In the genomic region with DNA sequence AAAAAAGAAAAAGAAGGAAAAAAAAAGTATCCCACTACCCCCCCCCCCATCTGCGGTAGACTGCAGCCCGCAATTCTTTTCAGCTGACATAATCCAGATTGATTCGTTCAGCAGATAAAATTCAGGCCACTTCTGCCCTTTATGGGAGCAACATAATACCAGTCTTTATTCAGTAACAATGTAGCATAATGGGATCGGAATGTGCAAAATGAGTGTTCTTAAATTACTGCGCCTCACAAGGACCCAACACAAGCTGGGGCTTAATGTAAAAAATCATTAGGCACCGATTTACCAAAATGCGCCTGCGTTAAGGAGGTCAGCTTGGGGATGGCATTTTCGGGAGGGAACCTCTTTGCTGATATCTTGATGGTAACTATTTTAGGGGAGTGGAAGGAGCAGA, we compare ENCODE assay signal across 11 mouse cellular contexts.
DNase-seq lines count a peak whose midpoint lies in the region; ATAC-seq and TF ChIP-seq lines count a peak whose summit lies in the region.
"Had no signal": no experiment of that assay in that cellular context is flagged by ENCODE, and none has a peak within 500 bp of the region (broad histone marks: within the 10 kb centered on the region; RNA-seq: fewer than 3 reads in every experiment).

No protein-coding gene starts in this region.

- intact Hi-C loops in gastrocnemius, adult 2 months (cut with DNase I), result no loop called here

- H3K27me3 ChIP-seq in intestine, embryonic 14.5 days (replicated peaks; ENCODE audit: control insufficient read depth, insufficient read depth, low read length), result no peaks in the 10 kb centered on the region
- no peaks in the 10 kb centered on the region for H3K27me3 ChIP-seq in intestine, postnatal 0 days (replicated peaks; ENCODE audit: control insufficient read depth, insufficient read depth, low read length)
- no peaks in the 10 kb centered on the region for H3K27me3 ChIP-seq in embryonic facial prominence, embryonic 11.5 days (ENCODE audit: control insufficient read depth, insufficient read depth, low read length)
- H3K27me3 ChIP-seq in hindbrain, embryonic 12.5 days, result no peaks in the 10 kb centered on the region
- H3K27me3 ChIP-seq in midbrain, embryonic 16.5 days (ENCODE audit: control insufficient read depth, insufficient read depth, low read depth, low read length), result no peaks in the 10 kb centered on the region
- 0 out of 2 replicates have a peak, but pooled peaks cover 9% of the 10 kb centered on the region for H3K27me3 ChIP-seq in liver, postnatal 0 days (ENCODE audit: insufficient read depth, low read length)

- TF ChIP-seq CTCF in intestine, postnatal 0 days (IDR thresholded peaks at IDR 0.05; ENCODE audit: low read depth), result no peak
- TF ChIP-seq CTCF in liver, postnatal 0 days (IDR thresholded peaks at IDR 0.05; ENCODE audit: low read depth), result no peak
- TF ChIP-seq CTCF in gastrocnemius, adult 2 months (IDR thresholded peaks at IDR 0.05), result no peak

- H3K9ac ChIP-seq in intestine, embryonic 14.5 days (ENCODE audit: low read length), result no peak overlapping the region
- no peak overlapping the region for H3K9ac ChIP-seq in intestine, postnatal 0 days (ENCODE audit: low read depth, low read length)
- no peak overlapping the region for H3K9ac ChIP-seq in embryonic facial prominence, embryonic 11.5 days (replicated peaks; ENCODE audit: low read length)
- no peak overlapping the region for H3K9ac ChIP-seq in hindbrain, embryonic 12.5 days
- no peak overlapping the region for H3K9ac ChIP-seq in midbrain, embryonic 16.5 days (ENCODE audit: low read depth, low read length)
- H3K9ac ChIP-seq in liver, postnatal 0 days (replicated peaks), result no peak overlapping the region

- H3K36me3 ChIP-seq in intestine, embryonic 14.5 days (ENCODE audit: control insufficient read depth, insufficient read depth, low read length), result no peaks in the 10 kb centered on the region
- no peaks in the 10 kb centered on the region for H3K36me3 ChIP-seq in intestine, postnatal 0 days (ENCODE audit: control insufficient read depth, insufficient read depth)
- H3K36me3 ChIP-seq in embryonic facial prominence, embryonic 11.5 days (replicated peaks; ENCODE audit: control insufficient read depth, insufficient read depth, low read depth, low read length), result no peaks in the 10 kb centered on the region
- H3K36me3 ChIP-seq in hindbrain, embryonic 12.5 days, result no peaks in the 10 kb centered on the region
- H3K36me3 ChIP-seq in midbrain, embryonic 16.5 days (ENCODE audit: control insufficient read depth, insufficient read depth, low read length), result no peaks in the 10 kb centered on the region
- H3K36me3 ChIP-seq in liver, postnatal 0 days (replicated peaks; ENCODE audit: insufficient read depth, low read length), result no peaks in the 10 kb centered on the region

- peaks cover 26% of the 10 kb centered on the region; the same call in 1 of the 2 replicates for H3K4me1 ChIP-seq in intestine, embryonic 14.5 days (replicated peaks; ENCODE audit: control insufficient read depth, insufficient read depth, low read length)
- no peaks in the 10 kb centered on the region for H3K4me1 ChIP-seq in intestine, postnatal 0 days (replicated peaks; ENCODE audit: control insufficient read depth, insufficient read depth, low read length)
- peaks cover 7% of the 10 kb centered on the region; the same call in 1 of the 2 replicates for H3K4me1 ChIP-seq in embryonic facial prominence, embryonic 11.5 days (ENCODE audit: control insufficient read depth, insufficient read depth, low read length)
- H3K4me1 ChIP-seq in hindbrain, embryonic 12.5 days, result peaks cover 33% of the 10 kb centered on the region
- peaks cover 28% of the 10 kb centered on the region for H3K4me1 ChIP-seq in midbrain, embryonic 16.5 days (ENCODE audit: control insufficient read depth, insufficient read depth, low read length)
- no peaks in the 10 kb centered on the region for H3K4me1 ChIP-seq in liver, postnatal 0 days (ENCODE audit: insufficient read depth)

- H3K4me2 ChIP-seq in intestine, embryonic 14.5 days (ENCODE audit: low read length), result no peak overlapping the region
- H3K4me2 ChIP-seq in intestine, postnatal 0 days (replicated peaks; ENCODE audit: low read depth), result no peak overlapping the region
- peak overlapping the region; percentile 10; the same call in 1 of the 2 replicates for H3K4me2 ChIP-seq in embryonic facial prominence, embryonic 11.5 days (ENCODE audit: low read depth, low read length)
- peak overlapping the region; percentile 30 for H3K4me2 ChIP-seq in hindbrain, embryonic 12.5 days (replicated peaks)
- peak overlapping the region; percentile 8; the same call in 1 of the 2 replicates for H3K4me2 ChIP-seq in midbrain, embryonic 16.5 days (ENCODE audit: low read length)
- no peak overlapping the region for H3K4me2 ChIP-seq in liver, postnatal 0 days (ENCODE audit: low read depth, low read length)

- WGBS in intestine, embryonic 14.5 days, result 40% methylated on average over 9 of the region's 9 CpGs
- 52% methylated on average over 9 of the region's 9 CpGs for WGBS in intestine, postnatal 0 days
- WGBS in embryonic facial prominence, embryonic 11.5 days, result 23% methylated on average over 9 of the region's 9 CpGs
- WGBS in hindbrain, embryonic 12.5 days, result 16% methylated on average over 9 of the region's 9 CpGs
- 7% methylated on average over 9 of the region's 9 CpGs for WGBS in midbrain, embryonic 16.5 days
- 75% methylated on average over 9 of the region's 9 CpGs for WGBS in liver, postnatal 0 days (ENCODE audit: insufficient replicate concordance)

- H3K4me3 ChIP-seq in intestine, embryonic 14.5 days (ENCODE audit: low read depth, low read length), result no peak overlapping the region
- H3K4me3 ChIP-seq in intestine, postnatal 0 days (ENCODE audit: low read depth, low read length), result no peak overlapping the region
- H3K4me3 ChIP-seq in embryonic facial prominence, embryonic 11.5 days (ENCODE audit: low read depth, low read length), result no peak overlapping the region
- no peak overlapping the region for H3K4me3 ChIP-seq in hindbrain, embryonic 12.5 days
- no peak overlapping the region for H3K4me3 ChIP-seq in midbrain, embryonic 16.5 days (ENCODE audit: low read depth, low read length)
- H3K4me3 ChIP-seq in liver, postnatal 0 days (ENCODE audit: low read depth, low read length), result no peak overlapping the region
- no peak overlapping the region for H3K4me3 ChIP-seq in gastrocnemius, adult 2 months

- H3K9me3 ChIP-seq in intestine, embryonic 14.5 days (ENCODE audit: control insufficient read depth, low read length), result no peaks in the 10 kb centered on the region
- no peaks in the 10 kb centered on the region for H3K9me3 ChIP-seq in intestine, postnatal 0 days (ENCODE audit: control insufficient read depth)
- H3K9me3 ChIP-seq in embryonic facial prominence, embryonic 11.5 days (replicated peaks; ENCODE audit: control insufficient read depth, low read length), result no peaks in the 10 kb centered on the region
- no peaks in the 10 kb centered on the region for H3K9me3 ChIP-seq in hindbrain, embryonic 12.5 days (replicated peaks)
- H3K9me3 ChIP-seq in midbrain, embryonic 16.5 days (replicated peaks; ENCODE audit: control insufficient read depth, low read length, poor library complexity, severe bottlenecking), result no peaks in the 10 kb centered on the region
- no peaks in the 10 kb centered on the region for H3K9me3 ChIP-seq in liver, postnatal 0 days (ENCODE audit: low read length)

- peak overlapping the region; percentile 81; the same call in 1 of the 2 replicates for H3K27ac ChIP-seq in intestine, embryonic 14.5 days (ENCODE audit: low read depth)
- no peak overlapping the region for H3K27ac ChIP-seq in intestine, postnatal 0 days (ENCODE audit: low read depth, low read length)
- no peak overlapping the region; the same call in 1 of the 2 replicates for H3K27ac ChIP-seq in embryonic facial prominence, embryonic 11.5 days (replicated peaks; ENCODE audit: low read depth, low read length)
- H3K27ac ChIP-seq in hindbrain, embryonic 12.5 days, result peak overlapping the region; percentile 79
- H3K27ac ChIP-seq in midbrain, embryonic 16.5 days (ENCODE audit: low read length), result no peak overlapping the region
- H3K27ac ChIP-seq in liver, postnatal 0 days (ENCODE audit: low read depth), result no peak overlapping the region
- H3K27ac ChIP-seq in gastrocnemius, adult 2 months, result no peak overlapping the region

- ATAC-seq in intestine, embryonic 14.5 days (replicated peaks; ENCODE audit: low FRiP score, low TSS enrichment, low read depth), result no peak
- no peak for ATAC-seq in intestine, postnatal 0 days
- ATAC-seq in embryonic facial prominence, embryonic 11.5 days (replicated peaks; ENCODE audit: insufficient number of reproducible peaks, low FRiP score, low TSS enrichment, low read depth), result no peak; the same call in 1 of the 2 replicates
- no peak; the same call in 1 of the 2 replicates for ATAC-seq in hindbrain, embryonic 12.5 days (ENCODE audit: low FRiP score)
- no peak for ATAC-seq in midbrain, embryonic 16.5 days
- ATAC-seq in liver, postnatal 0 days, result no peak

- no peak for DNase-seq in intestine, embryonic 14.5 days (ENCODE audit: low spot score)
- peak; percentile 64 for DNase-seq in embryonic facial prominence, embryonic 11.5 days (ENCODE audit: low spot score)
- DNase-seq in liver, postnatal 0 days, result no peak
- DNase-seq in adrenal gland, adult 8-10 months, result no peak
- no peak for DNase-seq in gastrocnemius, adult 2 months
- DNase-seq: gastrocnemius, postnatal 36 days; kidney, postnatal 14 days; lung, adult 18-20 months had no signal

- TF ChIP-seq EP300 in liver, postnatal 0 days (IDR thresholded peaks at IDR 0.05; ENCODE audit: low read depth), result no peak

Comparison
In these comparisons a context has a peak if more than half of its experiments do, and no peak if none do; other contexts are left out.
1. H3K27ac ChIP-seq: peak in intestine, embryonic 14.5 days (single experiment) and hindbrain, embryonic 12.5 days (single experiment); none in intestine, postnatal 0 days (single experiment), embryonic facial prominence, embryonic 11.5 days (single experiment), midbrain, embryonic 16.5 days (single experiment), liver, postnatal 0 days (single experiment) and gastrocnemius, adult 2 months (single experiment).
2. H3K4me2 ChIP-seq: peak in embryonic facial prominence, embryonic 11.5 days (single experiment), hindbrain, embryonic 12.5 days (single experiment) and midbrain, embryonic 16.5 days (single experiment); none in intestine, embryonic 14.5 days (single experiment), intestine, postnatal 0 days (single experiment) and liver, postnatal 0 days (single experiment).